Mouse (Mus musculus) midbrain, embryonic 16.5 days (tissue): ENCODE measurements around the gene Plet1. TPM values are rescaled to one million over a fixed set of nuclear protein-coding genes. Genes with fewer than 3 reads are reported as not detected.

Source experiments
- ATAC-seq: fragments of 200-750 bp; cut with Nextera tagmentation; 2 replicates; pipeline ENCODE4 v1.8.0; 2017; ENCODE audit warnings: moderate TSS enrichment
- H3K27ac ChIP-seq: fragments of 300-500 bp; sonication (generic); 2 replicates; pipeline ENCODE4 v1.5.1; 2014; ENCODE audit warnings: mild to moderate bottlenecking, low read length, mixed read lengths
- H3K27me3 ChIP-seq: fragments of 300-500 bp; sonication (generic); 2 replicates; pipeline ENCODE4 v1.6.1; 2014; ENCODE audit warnings: low read depth, low read length, mixed read lengths; ENCODE audit not compliant: control insufficient read depth, insufficient read depth
- H3K36me3 ChIP-seq: fragments of 300-500 bp; sonication (generic); 2 replicates; pipeline ENCODE4 v1.6.1; 2014; ENCODE audit warnings: mild to moderate bottlenecking, low read length, moderate library complexity, mixed read lengths; ENCODE audit not compliant: control insufficient read depth, insufficient read depth
- H3K4me1 ChIP-seq: fragments of 300-500 bp; sonication (generic); 2 replicates; pipeline ENCODE4 v1.6.1; 2014; ENCODE audit warnings: mild to moderate bottlenecking, low read length, mixed read lengths; ENCODE audit not compliant: control insufficient read depth, insufficient read depth
- H3K4me2 ChIP-seq: fragments of 300-500 bp; sonication (generic); 2 replicates; pipeline ENCODE4 v1.6.1; 2014; ENCODE audit warnings: mild to moderate bottlenecking, low read length, mixed read lengths
- H3K4me3 ChIP-seq: fragments of 300-500 bp; sonication (generic); 2 replicates; pipeline ENCODE4 v1.5.1; 2014; ENCODE audit warnings: low read depth, mild to moderate bottlenecking, low read length, moderate library complexity, mixed read lengths
- H3K9ac ChIP-seq: fragments of 300-500 bp; sonication (generic); 2 replicates; pipeline ENCODE4 v1.6.1; 2014; ENCODE audit warnings: low read depth, low read length, mixed read lengths
- H3K9me3 ChIP-seq: fragments of 300-500 bp; sonication (generic); replicated peaks from 2 replicates; pipeline ENCODE4 v1.6.1; 2014; ENCODE audit warnings: mild to moderate bottlenecking, low read length, mixed read lengths; ENCODE audit not compliant: control insufficient read depth, poor library complexity, severe bottlenecking
- WGBS: fragments of 180-500 bp; shearing (Covaris S2); extraction: QIAGEN DNeasy Blood & Tissue Kit; methylation state at CpG from one replicate; pipeline ENCODE4 v1.1.7; 2014; 5-methylcytosine and 5-hydroxymethylcytosine counted together
- polyA plus RNA-seq: library from polyadenylated mRNA; unstranded; fragments of >200 nt; fragmentation: Nextera tagmentation; extraction: Ambion mirVana; gene quantifications from 2 replicates; pipeline ENCODE4 v1.2.1, GENCODE M21; 2015

Gene Plet1
- polyA plus RNA-seq, 1 experiment from 2014 or later: 0.75 TPM

DNA sequence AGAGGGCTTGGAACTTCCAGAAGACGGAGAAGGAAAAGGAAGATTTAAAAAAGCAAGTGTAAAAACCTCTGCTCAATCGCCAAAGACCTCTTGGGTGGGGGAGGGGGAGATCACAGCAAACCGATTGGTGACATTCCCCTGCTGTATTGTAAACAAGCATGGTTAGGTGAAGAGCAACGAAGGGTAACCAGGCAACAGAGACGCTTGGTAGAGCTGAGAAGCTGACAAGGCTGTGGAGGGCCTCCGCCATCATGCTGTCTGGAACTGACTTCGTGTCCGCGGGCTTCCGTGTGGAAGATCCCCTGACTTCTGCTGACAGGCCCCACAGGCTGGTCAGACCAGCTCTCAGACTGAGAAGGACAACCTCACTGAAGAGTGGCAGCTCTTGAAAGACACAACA, 8.8 kb upstream of the Plet1 start:
- Histone ChIP-seq H3K4me3 (no peak overlapping the region), H3K9ac (no peak overlapping the region), H3K27me3 (no peaks in the 10 kb centered on the region), H3K4me2 (peak overlapping the region; percentile 37), H3K27ac (no peak overlapping the region), H3K4me1 (peaks cover 8% of the 10 kb centered on the region), H3K36me3 (no peaks in the 10 kb centered on the region), H3K9me3 (no peaks in the 10 kb centered on the region)
- 5% methylated on average over 10 of the region's 10 CpGs for WGBS
- ATAC-seq: no peak

DNA sequence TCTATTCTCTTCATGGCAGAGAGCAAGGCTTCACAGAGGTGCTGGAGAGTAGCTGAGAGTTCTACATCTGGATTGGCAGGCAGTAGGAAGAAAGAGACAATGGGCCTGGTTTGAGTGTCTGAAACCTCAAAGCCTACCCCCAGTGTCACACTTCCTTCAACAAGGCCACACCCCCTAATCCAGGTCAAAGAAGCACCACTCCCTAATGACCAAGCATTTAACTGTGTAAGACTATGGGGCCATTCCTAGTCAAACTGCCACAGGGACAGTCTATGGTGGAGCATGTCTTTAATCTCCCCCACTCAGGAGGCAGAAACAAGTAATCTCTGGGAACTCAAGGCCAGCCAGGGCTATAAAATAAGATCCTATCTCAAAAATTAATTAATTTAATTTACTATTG, 3.5 kb upstream of the Plet1 start:
- Histone ChIP-seq H3K9ac (no peak overlapping the region), H3K4me1 (peaks cover 3% of the 10 kb centered on the region), H3K36me3 (no peaks in the 10 kb centered on the region), H3K4me3 (no peak overlapping the region), H3K27ac (no peak overlapping the region), H3K27me3 (no peaks in the 10 kb centered on the region), H3K4me2 (no peak overlapping the region), H3K9me3 (no peaks in the 10 kb centered on the region)
- no peak for ATAC-seq

DNA sequence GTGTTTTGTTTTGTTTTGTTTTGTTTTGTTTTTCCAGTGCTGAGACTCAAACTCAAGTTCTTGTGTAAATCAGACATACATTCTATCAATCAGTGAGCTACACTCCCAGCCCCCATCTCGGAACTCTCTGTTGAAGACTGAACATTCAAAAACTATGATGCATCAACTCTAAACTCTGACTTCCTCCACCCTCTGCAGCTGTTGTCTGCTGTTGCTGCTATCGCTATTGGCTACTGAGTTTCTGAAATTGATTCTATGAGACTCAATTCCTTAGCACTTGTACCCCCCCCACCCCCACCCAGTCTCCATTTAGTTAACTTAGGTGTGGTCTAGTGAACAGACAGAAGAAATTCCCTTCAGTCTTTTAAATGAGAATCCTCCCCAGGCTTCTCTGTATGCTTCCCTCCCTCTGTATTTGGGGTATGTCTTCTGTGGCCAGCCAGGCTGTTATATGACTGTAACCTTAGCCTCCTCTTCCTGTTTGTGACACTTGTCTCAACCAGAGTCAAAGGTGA, 2.7 kb upstream of the Plet1 start:
- no peak for ATAC-seq
- no peaks in the 10 kb centered on the region for H3K9me3 ChIP-seq
- H3K4me2 ChIP-seq: no peak overlapping the region
- H3K4me1 ChIP-seq: peaks cover 9% of the 10 kb centered on the region
- WGBS: 91% methylated on average over 2 of the region's 2 CpGs
- no peak overlapping the region for H3K4me3 ChIP-seq
- H3K9ac ChIP-seq: no peak overlapping the region
- no peaks in the 10 kb centered on the region for H3K36me3 ChIP-seq
- H3K27ac ChIP-seq: no peak overlapping the region
- H3K27me3 ChIP-seq: no peaks in the 10 kb centered on the region

DNA sequence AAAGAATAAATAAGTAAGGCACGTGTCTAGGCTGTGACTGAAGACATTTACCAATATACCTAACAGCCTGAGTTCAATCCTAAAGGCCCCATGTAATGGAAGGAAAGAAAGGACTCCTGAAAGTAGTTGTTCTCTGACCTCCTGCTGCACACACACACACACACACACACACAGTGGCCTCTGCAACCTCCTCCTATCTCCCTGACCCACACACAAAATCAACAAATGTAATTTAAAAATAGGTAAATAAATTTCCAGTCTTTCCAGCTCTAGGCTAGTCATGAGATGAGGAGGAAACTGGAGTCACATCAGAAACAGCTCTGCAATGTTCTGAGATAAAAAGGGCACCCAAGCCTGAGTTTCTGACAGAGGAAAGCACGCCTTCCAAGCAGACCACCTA, 548 bp upstream of the Plet1 start:
- Histone ChIP-seq H3K4me2 (no peak overlapping the region), H3K4me1 (peaks cover 12% of the 10 kb centered on the region), H3K9me3 (no peaks in the 10 kb centered on the region), H3K27me3 (no peaks in the 10 kb centered on the region), H3K36me3 (no peaks in the 10 kb centered on the region), H3K4me3 (no peak overlapping the region), H3K9ac (no peak overlapping the region), H3K27ac (no peak overlapping the region)
- no peak for ATAC-seq
- 65% methylated on average over 2 of the region's 2 CpGs for WGBS

DNA sequence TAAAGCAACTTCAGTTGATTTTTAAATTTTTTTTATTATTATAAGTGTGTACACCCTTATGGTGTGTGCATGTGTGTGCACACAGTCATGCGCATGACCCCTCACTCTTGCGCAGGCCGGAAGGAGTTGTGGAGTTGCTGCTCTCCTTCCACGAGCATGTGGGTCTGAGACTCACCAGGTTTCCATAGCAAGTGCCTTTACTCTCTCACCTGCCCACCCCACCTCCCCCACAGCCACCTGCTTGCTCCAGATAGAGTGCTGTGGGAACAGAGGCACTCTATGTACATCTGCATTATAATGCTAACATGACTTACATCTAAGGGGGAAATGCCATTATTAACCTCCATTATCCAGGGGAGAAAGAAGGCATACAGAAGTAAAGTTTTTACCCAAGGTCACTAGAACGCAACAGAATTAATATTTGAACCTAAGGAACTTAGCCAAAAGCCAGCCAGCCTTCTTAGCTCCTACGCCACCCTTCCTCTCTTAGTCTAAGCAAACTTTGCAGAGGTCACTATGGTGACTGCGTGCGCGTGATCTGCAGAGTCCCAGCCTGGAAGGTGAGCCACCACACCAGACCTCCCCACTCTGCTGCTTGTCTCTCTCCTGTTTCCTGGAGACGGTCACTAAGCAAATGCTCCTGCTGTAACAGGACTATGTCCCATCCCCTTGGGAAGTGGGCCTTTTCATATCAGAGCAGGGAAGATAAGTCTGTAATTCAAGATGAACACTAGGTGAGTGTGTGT, 1.3 kb downstream of the Plet1 start:
- no peaks in the 10 kb centered on the region for H3K36me3 ChIP-seq
- no peak overlapping the region for H3K27ac ChIP-seq
- H3K4me1 ChIP-seq: peaks cover 12% of the 10 kb centered on the region
- no peaks in the 10 kb centered on the region for H3K27me3 ChIP-seq
- 64% methylated on average over 10 of the region's 10 CpGs for WGBS
- H3K9ac ChIP-seq: no peak overlapping the region
- 0 out of 2 replicates have a peak, but pooled peaks have one; percentile 39 for ATAC-seq
- no peaks in the 10 kb centered on the region for H3K9me3 ChIP-seq
- H3K4me3 ChIP-seq: no peak overlapping the region
- H3K4me2 ChIP-seq: no peak overlapping the region

DNA sequence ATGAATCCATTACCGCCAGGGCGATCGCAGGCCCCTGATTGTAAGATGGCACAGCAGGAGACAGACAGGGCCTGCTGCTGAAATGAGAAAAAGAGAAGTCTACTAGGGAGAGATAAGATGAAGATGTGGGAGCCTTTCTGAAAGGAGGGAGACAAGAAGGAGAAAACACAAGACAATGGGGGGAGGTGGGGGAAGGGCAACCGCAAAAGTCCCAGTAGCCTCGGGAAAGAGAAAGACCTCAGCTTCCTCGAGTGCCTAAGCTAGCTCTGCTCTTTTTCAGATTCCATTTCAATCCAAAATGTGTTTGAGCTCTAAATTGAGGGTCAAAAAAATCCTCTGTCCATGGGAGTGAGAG, 1.8 kb downstream of the Plet1 start:
- no peak overlapping the region for H3K27ac ChIP-seq

DNA sequence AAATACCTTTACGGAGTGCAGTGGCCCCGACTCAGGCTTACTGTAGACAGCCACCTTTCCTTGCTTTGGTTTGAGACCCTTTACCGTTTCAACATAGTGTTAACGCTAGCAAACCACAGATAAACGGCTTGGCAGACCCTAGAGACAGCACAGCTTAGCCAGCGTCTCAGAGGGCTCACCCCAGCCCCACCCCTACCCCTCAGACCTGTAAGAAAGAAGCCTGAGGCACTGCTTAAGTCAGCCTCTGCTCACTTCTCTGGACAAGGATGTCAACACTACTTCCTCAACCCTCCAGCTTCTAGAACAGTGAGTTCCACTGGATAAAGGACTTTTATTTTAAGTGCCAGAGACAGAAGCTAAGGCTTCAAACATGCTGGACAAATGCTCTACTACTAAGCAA, 2.2 kb downstream of the Plet1 start:
- peaks cover 12% of the 10 kb centered on the region for H3K4me1 ChIP-seq
- 25% methylated on average over 6 of the region's 6 CpGs for WGBS
- H3K9ac ChIP-seq: no peak overlapping the region
- no peaks in the 10 kb centered on the region for H3K9me3 ChIP-seq
- no peak overlapping the region for H3K27ac ChIP-seq
- H3K4me2 ChIP-seq: no peak overlapping the region
- ATAC-seq: no peak
- no peaks in the 10 kb centered on the region for H3K36me3 ChIP-seq
- no peak overlapping the region for H3K4me3 ChIP-seq
- no peaks in the 10 kb centered on the region for H3K27me3 ChIP-seq

More for the DNA sequence above, 1.8 kb downstream of the Plet1 start:
- Histone ChIP-seq H3K27me3 (no peaks in the 10 kb centered on the region), H3K4me2 (no peak overlapping the region), H3K4me1 (peaks cover 12% of the 10 kb centered on the region), H3K9ac (no peak overlapping the region), H3K36me3 (no peaks in the 10 kb centered on the region), H3K4me3 (no peak overlapping the region), H3K9me3 (no peaks in the 10 kb centered on the region)
- ATAC-seq: no peak
- WGBS: 14% methylated on average over 6 of the region's 6 CpGs

DNA sequence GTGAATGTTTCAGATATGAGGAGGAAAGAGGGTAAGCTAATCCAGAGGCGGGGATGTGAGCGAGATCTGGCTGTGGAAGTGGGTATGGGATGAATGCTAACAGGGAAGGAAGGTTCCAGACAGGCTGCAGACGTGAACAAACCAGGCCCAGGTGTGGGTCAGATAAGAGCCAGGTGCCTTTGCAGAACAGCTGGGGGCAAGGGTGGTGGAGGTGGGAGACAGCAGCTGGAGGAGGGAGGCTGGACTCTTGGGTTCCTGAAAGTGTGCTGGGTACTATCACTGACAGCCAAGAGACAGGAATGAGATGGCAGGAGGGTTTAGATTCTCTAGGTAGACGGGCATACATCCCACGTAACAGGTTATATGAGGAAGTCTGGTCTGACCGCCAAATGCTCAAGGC, 2.8 kb downstream of the Plet1 start:
- no peaks in the 10 kb centered on the region for H3K36me3 ChIP-seq
- no peak overlapping the region for H3K27ac ChIP-seq
- no peak for ATAC-seq
- peaks cover 12% of the 10 kb centered on the region for H3K4me1 ChIP-seq
- H3K9me3 ChIP-seq: no peaks in the 10 kb centered on the region
- WGBS: 71% methylated on average over 6 of the region's 6 CpGs
- H3K4me2 ChIP-seq: no peak overlapping the region
- H3K27me3 ChIP-seq: no peaks in the 10 kb centered on the region
- H3K4me3 ChIP-seq: no peak overlapping the region
- no peak overlapping the region for H3K9ac ChIP-seq

DNA sequence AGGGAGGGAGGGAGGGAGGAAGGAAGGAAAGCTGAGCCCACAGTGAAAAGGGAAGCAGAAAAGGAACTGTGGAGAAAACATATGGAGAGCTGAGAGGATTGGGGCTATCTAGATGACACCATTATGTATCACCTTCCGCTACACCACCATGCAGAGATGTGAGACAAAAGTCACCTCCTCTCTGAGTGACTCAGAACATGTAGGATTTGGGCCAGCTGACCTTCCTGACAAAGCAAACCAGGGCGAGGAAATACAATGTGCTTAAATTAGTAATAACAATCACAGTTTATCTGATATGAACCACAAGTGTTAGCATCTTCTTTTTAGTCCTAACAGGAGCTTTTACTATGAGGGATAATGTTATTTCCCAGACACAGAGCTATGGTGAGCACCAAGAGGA, 3.2 kb downstream of the Plet1 start:
- H3K9me3 ChIP-seq: no peaks in the 10 kb centered on the region
- no peak overlapping the region for H3K27ac ChIP-seq
- no peak overlapping the region for H3K4me3 ChIP-seq
- H3K4me2 ChIP-seq: no peak overlapping the region
- no peak overlapping the region for H3K9ac ChIP-seq
- WGBS: 86% methylated on average over 2 of the region's 2 CpGs
- no peaks in the 10 kb centered on the region for H3K27me3 ChIP-seq
- ATAC-seq: no peak
- H3K4me1 ChIP-seq: peaks cover 12% of the 10 kb centered on the region
- no peaks in the 10 kb centered on the region for H3K36me3 ChIP-seq
